Mouse (Mus musculus): ENCODE results near the gene Fancl.

The Fancl gene

DNA sequence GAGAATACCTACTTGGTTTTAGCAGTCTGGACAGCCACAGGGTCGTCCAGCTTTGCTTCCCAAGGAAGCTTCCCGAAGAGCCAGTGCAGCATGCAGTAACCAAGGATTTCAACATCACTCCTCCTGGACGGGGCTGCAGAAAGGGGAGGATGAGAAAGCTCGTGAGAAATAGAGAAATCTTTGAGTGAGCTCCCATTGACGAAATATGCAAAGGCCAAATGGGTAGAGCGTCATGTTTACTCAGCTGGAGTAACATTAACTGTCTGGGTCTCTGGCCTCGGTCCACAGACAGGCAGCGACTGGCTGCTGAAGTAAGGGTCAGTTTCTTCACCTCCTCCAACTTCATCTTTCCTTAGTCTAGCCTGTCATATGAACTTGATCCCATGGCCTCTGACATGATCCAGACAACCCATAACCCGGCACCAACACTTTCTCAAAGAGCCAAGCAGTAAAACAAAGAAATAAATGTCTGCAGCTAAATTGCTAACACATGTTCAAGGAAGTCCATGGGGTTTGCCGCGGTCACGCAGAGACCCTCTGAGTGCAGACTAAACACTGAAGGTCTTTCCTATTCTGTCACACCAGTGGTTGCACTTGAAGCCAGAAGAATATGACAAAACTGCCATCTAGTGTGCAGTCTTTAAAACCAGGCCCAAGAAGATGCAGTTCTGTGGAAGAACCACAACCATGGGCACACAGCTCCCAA is 104.0 kb downstream of the Fancl start:
- DNase-seq (ENCODE audit: low read depth, low spot score) = no peak

DNA sequence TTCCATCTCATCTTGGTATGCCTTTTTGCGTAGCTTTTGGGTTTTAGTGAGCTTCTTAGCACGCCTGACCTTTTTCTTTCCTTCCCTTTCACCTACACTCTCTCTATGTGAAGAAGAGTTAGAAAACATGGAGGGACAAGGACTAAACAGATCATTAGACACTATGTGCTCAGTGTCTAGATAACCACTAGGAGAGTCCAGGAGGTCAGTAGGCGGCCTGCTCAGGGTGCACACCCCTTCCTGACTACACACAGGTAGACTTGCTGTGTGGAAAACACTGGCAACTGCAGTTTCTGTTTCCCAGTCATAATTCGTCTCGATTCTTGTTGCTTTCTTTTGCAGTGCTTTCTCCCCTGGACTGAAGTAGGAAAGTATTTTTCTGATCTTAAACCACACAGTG is 110.0 kb downstream of the Fancl start:
- DNase-seq (ENCODE audit: low read depth, low spot score) = no peak

DNA sequence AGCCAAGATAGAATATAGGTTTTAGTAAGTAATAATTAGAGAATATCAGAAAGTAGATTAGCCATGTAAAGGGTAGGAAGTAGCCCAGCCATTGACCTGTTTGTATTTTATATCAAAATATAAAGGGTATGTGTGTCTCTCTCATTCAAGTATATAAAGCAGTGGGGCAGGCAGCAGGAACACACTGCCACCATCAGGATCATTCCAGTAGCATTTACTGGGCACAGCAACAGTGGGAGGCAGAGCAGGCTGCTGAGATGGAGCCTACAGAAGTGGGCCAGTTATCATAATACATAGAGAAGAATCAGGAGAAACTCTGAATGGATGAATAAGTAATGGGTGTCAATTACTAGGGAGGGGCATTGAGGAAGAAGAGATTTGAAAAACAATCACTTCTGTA is 127.7 kb downstream of the Fancl start:
- DNase-seq (ENCODE audit: low read depth, low spot score) = no peak

DNA sequence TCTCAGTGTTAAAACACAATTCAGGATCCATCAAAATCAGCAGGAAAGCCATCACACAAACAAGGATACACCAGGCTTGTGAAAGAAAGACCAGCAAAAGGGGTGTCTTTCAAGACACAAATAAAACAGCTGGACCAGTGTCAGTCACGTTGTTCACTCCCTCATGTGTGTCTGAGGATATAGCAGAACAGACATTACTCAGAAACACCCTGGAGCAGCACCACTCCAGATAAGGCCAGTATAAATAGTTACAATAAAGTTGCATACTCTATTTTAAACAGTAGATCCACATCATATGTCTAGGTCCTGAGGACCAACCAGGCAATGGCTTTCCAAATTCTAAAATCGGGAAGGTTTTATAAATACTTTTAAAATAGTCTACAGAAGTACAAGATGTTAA is 130.2 kb downstream of the Fancl start:
- no peak for DNase-seq (ENCODE audit: low read depth, low spot score)

DNA sequence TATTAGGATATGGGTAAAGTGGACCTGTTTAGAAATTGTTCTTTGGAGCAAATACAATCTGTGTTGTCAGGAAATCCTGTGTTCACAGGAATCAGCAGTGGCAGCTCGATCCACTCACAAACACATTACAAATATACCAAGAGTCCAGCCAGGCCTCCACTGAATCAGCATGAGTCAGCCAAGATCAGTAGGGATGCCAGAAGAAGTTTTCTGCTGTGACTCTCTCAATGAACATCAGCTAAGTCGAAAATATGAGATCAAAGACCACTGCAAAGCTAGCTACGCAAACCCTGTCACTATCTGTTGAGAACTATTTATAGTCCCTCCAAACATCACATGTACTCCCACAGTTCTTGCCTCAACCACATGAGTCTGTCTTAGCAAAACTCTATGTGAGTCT is 133.1 kb downstream of the Fancl start:
- no peak for DNase-seq (ENCODE audit: low read depth, low spot score)
